Mouse (Mus musculus) megakaryocyte, embryonic 14.5 days (primary cell): ENCODE measurements around the gene Lypd6b. TPM values are rescaled to one million over a fixed set of nuclear protein-coding genes. Genes with fewer than 3 reads are reported as not detected.

ENCODE experiments used
- H3K27me3 ChIP-seq: replicated peaks from 2 replicates; pipeline ENCODE3; 2012; ENCODE audit warnings: inconsistent platforms
- H3K36me3 ChIP-seq: replicated peaks from 2 replicates; pipeline ENCODE3; 2012; ENCODE audit warnings: low read length, inconsistent platforms, mixed read lengths
- H3K4me1 ChIP-seq: 2 replicates; pipeline ENCODE4 v1.6.1; 2012; ENCODE audit warnings: inconsistent platforms
- H3K4me3 ChIP-seq: replicated peaks from 2 replicates; pipeline ENCODE3; 2012; ENCODE audit warnings: moderate library complexity, mild to moderate bottlenecking, inconsistent platforms
- H3K9me3 ChIP-seq: 2 replicates; pipeline ENCODE4 v1.6.1; 2012; ENCODE audit warnings: inconsistent platforms
- FLI1 ChIP-seq: IDR thresholded peaks from 2 replicates; pipeline ENCODE4 v1.6.1; 2012; ENCODE audit warnings: low read length, inconsistent platforms, mixed read lengths
- GATA1 ChIP-seq: IDR thresholded peaks from 3 replicates; pipeline ENCODE4 v1.6.1; 2012; ENCODE audit warnings: mixed read lengths, low read length, inconsistent platforms, borderline replicate concordance
- polyA plus RNA-seq: library from polyadenylated mRNA; stranded (reverse); fragments of >175 nt; gene quantifications from 2 replicates; pipeline ENCODE4 v1.2.3, GENCODE M21; 2012; ENCODE audit warnings: low replicate concordance; ENCODE audit not compliant: insufficient read depth

Gene Lypd6b
- polyA plus RNA-seq, 1 experiment, result not detected

GRCm38 (mm10) chr2:49747670-49748069 lies 39.8 kb upstream of the Lypd6b start:
- Histone ChIP-seq H3K36me3 (no peaks in the 10 kb centered on the region), H3K9me3 (no peaks in the 10 kb centered on the region), H3K27me3 (peaks cover 18% of the 10 kb centered on the region), H3K4me1 (peaks cover 35% of the 10 kb centered on the region), H3K4me3 (no peak overlapping the region)
- TF ChIP-seq FLI1, result no peak
- TF ChIP-seq GATA1, result no peak

DNA sequence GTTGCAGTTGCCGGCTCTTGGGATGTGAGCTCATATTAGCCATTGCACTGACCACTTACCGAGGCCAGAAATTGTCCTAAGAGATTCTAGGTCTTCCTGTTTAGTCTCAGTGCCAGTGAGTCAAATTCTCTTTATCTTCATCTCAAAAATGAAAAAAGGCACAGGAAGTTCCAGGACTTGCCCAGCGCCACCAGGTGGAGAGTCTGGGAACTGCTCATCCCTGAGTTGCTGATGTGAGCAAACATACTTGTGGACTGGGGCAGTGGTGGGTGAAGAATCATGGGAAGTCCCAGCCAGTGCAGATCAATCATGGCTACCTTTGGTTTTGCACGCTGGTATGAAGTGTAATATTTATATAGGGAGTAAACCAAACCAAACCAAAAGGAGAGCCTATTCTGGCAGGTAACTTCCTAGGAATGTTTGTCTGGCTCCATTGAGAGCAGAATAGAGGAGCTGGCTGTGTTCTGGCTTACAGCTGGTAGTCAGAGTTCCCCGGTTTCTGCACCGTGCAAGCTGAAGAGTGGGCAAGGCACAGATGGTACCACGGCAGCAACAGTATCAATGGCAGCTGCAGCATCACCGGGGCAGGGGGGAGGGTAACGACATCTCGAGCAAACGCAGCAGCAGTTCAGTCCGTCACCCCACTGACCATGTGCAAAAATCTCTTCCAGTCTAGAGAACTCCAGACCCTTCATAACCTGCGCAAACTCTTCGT lies 38.7 kb upstream of the Lypd6b start:
- Histone ChIP-seq H3K4me1 (peaks cover 23% of the 10 kb centered on the region), H3K27me3 (peaks cover 18% of the 10 kb centered on the region), H3K36me3 (no peaks in the 10 kb centered on the region), H3K9me3 (no peaks in the 10 kb centered on the region), H3K4me3 (no peak overlapping the region)
- no peak for TF ChIP-seq GATA1
- TF ChIP-seq FLI1, result no peak

DNA sequence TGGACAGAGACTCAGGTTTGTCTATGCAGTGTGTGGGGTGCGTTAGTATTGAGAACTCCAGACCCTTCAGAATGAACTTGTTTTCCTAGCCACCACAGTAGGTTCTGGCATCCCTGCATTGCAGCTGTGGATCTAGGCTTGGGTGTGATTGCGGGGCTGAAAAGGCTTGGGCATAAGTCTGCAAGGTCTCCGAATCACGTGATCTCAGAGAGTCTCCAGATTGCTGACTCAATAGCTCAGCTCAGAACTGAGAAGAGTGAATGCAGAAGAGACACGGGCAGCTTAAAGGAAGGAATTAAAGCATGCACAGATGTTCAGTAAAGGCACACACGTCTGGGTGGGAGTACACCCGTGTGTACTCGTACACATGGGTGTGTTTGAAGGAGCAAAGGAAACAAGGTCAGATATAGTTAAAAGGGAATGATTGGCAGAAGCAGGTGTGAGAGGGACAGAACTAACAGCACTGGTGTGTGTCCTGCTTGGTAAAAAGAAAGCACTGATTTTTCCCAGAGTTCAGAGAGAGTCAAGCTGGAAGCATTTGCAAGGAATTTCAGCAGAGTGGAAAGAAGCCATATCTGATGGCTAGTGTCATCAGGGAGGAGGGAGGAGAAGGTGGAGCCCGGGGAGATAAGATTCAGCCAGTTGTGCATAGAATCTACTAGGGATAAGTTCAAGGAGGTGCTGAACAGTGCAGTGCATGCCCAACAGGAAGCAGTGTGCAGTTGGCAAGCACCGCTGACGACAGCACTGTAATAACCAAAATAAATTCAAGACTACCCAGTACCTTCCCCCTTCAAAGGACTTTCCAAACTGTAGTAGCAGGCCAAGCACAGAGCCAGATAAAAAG lies 37.5 kb upstream of the Lypd6b start:
- Histone ChIP-seq H3K27me3 (peaks cover 14% of the 10 kb centered on the region), H3K36me3 (no peaks in the 10 kb centered on the region), H3K9me3 (no peaks in the 10 kb centered on the region), H3K4me1 (peaks cover 14% of the 10 kb centered on the region; the same call in 1 of the 2 replicates), H3K4me3 (no peak overlapping the region)
- TF ChIP-seq FLI1 (no peak), GATA1 (no peak)

DNA sequence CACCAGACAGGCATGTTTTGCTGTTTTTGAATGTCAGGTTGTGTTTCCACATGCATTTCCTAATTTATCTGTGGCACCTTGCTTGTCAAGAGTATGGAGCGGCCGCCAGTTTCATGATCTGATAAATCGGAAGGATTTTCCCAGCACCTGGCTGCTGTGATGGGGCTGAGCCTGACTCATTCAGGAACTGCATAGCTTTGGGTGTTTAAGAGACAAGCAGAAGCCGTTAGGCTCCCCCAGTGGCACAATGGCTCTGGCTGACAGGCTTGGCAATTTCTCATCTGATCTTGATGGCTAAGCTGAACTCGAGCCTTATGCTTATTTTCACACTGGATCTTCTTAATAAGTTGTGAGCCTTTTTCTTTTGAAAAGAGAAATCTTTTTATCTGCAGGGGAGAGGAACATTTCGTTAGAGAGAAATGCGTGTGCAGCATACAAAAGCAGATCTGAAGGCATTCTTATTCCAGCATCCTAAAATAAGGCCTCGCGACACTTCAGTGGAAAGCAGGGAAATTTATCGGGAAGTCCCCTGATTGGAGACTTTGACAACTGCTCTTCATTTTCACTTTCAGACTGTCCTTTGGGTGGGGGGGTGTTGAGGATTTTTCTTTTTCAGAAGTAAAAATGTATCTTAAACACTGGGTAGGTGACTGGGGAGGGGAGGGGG lies 35.8 kb upstream of the Lypd6b start:
- Histone ChIP-seq H3K27me3 (peaks cover 5% of the 10 kb centered on the region), H3K9me3 (no peaks in the 10 kb centered on the region), H3K36me3 (no peaks in the 10 kb centered on the region), H3K4me3 (no peak overlapping the region), H3K4me1 (peaks cover 5% of the 10 kb centered on the region; the same call in 1 of the 2 replicates)
- TF ChIP-seq FLI1 (no peak), GATA1 (no peak)

DNA sequence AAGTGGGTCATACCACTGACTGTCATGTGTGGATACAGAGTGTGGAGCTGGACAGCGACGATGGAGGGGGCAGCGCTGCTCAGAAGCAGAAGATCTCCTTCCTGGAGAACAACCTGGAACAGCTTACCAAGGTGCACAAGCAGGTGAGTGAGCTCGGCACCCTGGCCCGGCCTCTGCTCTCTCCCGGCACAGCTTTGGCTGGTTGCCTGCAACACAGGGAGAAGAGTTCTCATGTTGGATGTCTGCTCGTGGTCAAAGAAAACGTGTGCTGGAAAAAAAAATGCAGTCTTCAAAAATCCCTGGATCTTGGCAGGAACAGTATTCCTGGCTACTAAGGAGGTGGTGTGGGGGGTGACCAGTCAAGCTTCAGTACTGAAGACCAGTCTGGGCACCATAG lies 35.3 kb upstream of the Lypd6b start:
- H3K4me3 ChIP-seq, result no peak overlapping the region
- H3K4me1 ChIP-seq, result no peaks in the 10 kb centered on the region; the same call in 1 of the 2 replicates
- no peak for TF ChIP-seq FLI1
- no peak for TF ChIP-seq GATA1
- no peaks in the 10 kb centered on the region for H3K27me3 ChIP-seq
- peaks cover 1% of the 10 kb centered on the region; the same call in 1 of the 2 replicates for H3K9me3 ChIP-seq
- no peaks in the 10 kb centered on the region for H3K36me3 ChIP-seq

GRCm38 (mm10) chr2:49753062-49753461 lies 34.4 kb upstream of the Lypd6b start:
- no peak overlapping the region for H3K4me3 ChIP-seq
- no peaks in the 10 kb centered on the region for H3K36me3 ChIP-seq
- no peaks in the 10 kb centered on the region for H3K27me3 ChIP-seq
- peaks cover 4% of the 10 kb centered on the region; the same call in 1 of the 2 replicates for H3K9me3 ChIP-seq
- no peak for TF ChIP-seq GATA1
- TF ChIP-seq FLI1, result no peak
- no peaks in the 10 kb centered on the region for H3K4me1 ChIP-seq

- H3K27me3 ChIP-seq, result no peaks in the 10 kb centered on the region
- no peaks in the 10 kb centered on the region for H3K36me3 ChIP-seq
- H3K4me3 ChIP-seq, result no peak overlapping the region
- peaks cover 4% of the 10 kb centered on the region; the same call in 1 of the 2 replicates for H3K9me3 ChIP-seq
- H3K4me1 ChIP-seq, result no peaks in the 10 kb centered on the region
- TF ChIP-seq GATA1 (no peak), FLI1 (no peak)
Observed at GRCm38 (mm10) chr2:49755054-49755453, 32.4 kb upstream of the Lypd6b start.

GRCm38 (mm10) chr2:49757616-49758015 lies 29.9 kb upstream of the Lypd6b start:
- H3K36me3 ChIP-seq, result no peaks in the 10 kb centered on the region
- H3K9me3 ChIP-seq, result peaks cover 13% of the 10 kb centered on the region
- H3K4me1 ChIP-seq, result no peaks in the 10 kb centered on the region
- peaks cover 3% of the 10 kb centered on the region for H3K27me3 ChIP-seq
- no peak overlapping the region for H3K4me3 ChIP-seq
- no peak for TF ChIP-seq GATA1
- no peak for TF ChIP-seq FLI1

DNA sequence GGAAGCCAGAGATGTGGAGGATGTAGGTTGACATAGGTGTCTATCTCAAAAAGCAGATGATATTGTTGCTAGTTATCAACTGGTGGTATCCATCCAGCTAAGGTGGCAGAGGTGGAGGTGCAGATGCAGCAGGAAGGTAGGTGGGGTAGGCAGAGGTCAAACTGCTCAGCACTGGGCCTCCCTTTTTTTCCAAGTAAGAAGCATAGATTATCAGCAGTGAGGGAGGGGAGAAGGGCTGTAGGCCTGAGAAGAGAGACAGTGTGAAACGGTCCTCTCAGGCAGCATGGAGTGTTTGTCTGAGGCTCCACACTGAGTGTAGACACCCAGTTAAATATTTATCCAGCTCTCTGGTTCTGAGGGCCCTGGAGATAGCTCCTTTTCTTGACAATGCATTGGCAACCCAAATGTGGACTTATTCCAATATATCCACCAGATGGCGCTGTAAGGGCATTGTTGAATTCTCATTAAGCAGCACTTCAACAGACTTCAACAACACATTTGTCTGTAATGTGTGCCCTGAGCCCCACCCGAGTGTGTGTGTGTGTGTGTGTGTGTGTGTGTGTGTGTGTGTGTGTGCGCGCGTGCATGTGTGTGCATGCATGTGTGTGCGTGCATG lies 23.0 kb upstream of the Lypd6b start:
- H3K27me3 ChIP-seq, result peaks cover 3% of the 10 kb centered on the region
- no peaks in the 10 kb centered on the region for H3K36me3 ChIP-seq
- peaks cover 19% of the 10 kb centered on the region for H3K9me3 ChIP-seq

More for the DNA sequence above, 23.0 kb upstream of the Lypd6b start:
- Histone ChIP-seq H3K4me3 (no peak overlapping the region), H3K4me1 (peaks cover 7% of the 10 kb centered on the region; the same call in 1 of the 2 replicates)
- no peak for TF ChIP-seq FLI1
- no peak for TF ChIP-seq GATA1
